Mouse (Mus musculus) ovary, adult 2 months (tissue): ENCODE results near the gene Elp5. TPM values are rescaled to one million over a fixed set of nuclear protein-coding genes. Genes with fewer than 3 reads are reported as not detected.

Experiments
- polyA plus RNA-seq: library from polyadenylated mRNA; depleted of rRNA; stranded (reverse); fragments of >200 nt; gene quantifications from 2 replicates; pipeline ENCODE4 v1.2.3, GENCODE M21; 2012; rRNA removed

Elp5 gene
- 60.0 and 74.1 TPM in 2 replicates for polyA plus RNA-seq

DNA sequence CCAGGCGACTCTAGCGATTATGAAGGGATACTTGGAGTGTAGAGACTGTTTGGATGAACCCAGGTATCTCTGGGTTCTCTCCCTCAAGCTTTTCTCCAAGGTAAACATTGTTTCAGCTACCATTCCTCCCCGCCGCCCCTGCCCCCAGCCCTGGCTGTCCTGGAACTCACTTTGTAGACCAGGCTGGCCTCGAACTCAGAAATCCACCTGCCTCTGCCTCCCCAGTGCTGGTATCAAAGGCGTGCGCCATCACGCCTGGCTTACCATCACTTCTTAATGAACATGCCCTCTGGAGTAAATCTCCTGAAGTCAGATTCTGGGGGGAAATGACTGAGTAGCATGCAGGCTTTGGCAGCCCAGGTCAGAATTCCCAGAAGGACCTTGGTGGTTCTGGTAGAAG, at the start of gene Elp5:
Elp5 (minus strand) TSS at position 293 of the 400 bp plus-strand sequence.

DNA sequence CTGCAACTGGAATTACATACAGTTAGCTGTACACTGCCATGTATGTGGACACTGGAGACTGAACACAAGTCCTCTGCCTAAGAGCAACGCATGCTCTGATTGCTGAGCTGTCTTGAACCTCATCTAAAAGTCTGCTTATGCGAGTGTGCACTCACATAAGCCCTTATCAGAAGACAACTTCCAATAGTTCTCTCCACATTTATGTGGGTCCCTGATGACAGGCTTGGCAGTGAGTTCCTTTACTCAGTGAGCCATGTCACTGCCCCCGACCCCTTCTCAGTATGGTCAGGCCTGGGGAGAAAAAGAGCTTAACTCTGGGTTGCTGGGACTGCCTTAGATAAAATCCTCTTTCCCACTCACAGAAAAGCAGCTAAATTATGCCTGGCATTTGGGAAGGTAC, 34.4 kb upstream of the Elp5 start, which contains the start of gene Dlg4:
Dlg4 (plus strand) TSS at position 274 of the 400 bp plus-strand sequence.

GRCm38 (mm10) chr11:70014880-70015558, 32.7 kb upstream of the Elp5 start, which contains the start of gene Acadvl:
Acadvl (minus strand) TSS chr11:70015411.

DNA sequence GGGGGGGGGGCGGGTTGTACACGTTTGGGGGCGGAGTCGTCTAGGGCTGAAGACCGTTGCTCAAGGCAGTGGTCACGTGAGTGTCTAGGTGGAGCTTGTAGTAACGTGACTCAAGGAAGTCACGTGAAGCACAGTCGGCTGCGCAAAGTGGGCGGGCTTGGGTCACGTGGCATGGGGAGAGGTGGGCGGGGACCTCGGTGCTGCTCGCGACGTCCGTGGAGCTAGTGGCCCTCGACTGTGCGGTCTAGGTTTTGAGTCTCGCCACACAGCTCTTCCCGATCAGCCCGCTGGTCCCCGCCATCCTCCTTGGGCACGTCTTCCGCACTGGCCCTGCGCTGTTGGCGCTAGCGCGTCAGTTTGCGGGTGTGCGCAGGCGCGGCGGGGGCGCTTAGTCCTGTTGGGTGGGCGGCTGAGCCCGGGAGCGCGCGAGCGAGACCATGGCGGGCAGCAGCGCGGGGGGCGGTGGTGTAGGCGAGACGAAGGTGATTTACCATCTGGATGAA, 18.1 kb upstream of the Elp5 start, which contains the start of gene Dvl2:
Dvl2 (plus strand) TSS at position 200 of the 503 bp plus-strand sequence.

DNA sequence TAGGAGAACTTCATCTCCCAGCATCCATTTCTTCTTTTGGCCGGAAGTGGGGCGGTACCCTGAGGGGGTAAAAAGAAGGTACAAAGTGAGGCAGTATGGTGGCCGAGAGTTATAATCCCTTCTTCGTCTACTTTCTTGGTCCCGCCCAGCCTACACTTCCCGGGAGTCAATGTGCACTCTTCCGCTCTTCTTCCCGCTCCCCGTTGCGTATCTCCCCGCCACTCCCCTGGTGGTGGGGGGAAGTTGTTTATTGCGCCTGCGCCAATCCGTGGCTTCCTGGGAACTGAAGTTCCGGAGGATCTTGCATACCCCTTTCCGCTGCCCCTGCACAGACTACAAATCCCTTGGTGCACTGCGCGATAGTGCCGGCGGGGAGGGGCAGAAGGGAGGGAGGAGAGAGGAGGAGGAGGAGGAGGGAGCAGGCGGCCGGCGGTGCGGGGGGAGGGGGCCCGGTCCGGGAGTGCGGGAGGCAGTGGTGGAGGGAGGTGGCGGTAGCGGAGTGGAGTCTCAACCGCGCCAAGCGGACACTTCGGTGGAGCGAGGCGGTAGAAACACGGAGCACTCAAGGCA, 13.2 kb upstream of the Elp5 start, which contains the start of gene Phf23:
Phf23 (plus strand) TSS at position 387 of the 570 bp plus-strand sequence.

GRCm38 (mm10) chr11:69990850-69991691, 8.8 kb upstream of the Elp5 start, which contains the start of gene Gabarap:
Gabarap (plus strand) TSS chr11:69991143.

GRCm38 (mm10) chr11:69981141-69981762, 1.1 kb downstream of the Elp5 start, which contains the start of gene Ctdnep1:
Ctdnep1 (plus strand) TSS chr11:69981156.

GRCm38 (mm10) chr11:69964650-69965270, 17.6 kb downstream of the Elp5 start, which contains the start of gene Cldn7:
Cldn7 (plus strand) TSS chr11:69964779.

GRCm38 (mm10) chr11:69948066-69948762, 34.1 kb downstream of the Elp5 start, which contains the start of gene Slc2a4:
Slc2a4 (minus strand) TSS chr11:69948188.

GRCm38 (mm10) chr11:69935137-69935879, 47.0 kb downstream of the Elp5 start, which contains the start of gene Ybx2:
Ybx2 (plus strand) TSS chr11:69935796.

DNA sequence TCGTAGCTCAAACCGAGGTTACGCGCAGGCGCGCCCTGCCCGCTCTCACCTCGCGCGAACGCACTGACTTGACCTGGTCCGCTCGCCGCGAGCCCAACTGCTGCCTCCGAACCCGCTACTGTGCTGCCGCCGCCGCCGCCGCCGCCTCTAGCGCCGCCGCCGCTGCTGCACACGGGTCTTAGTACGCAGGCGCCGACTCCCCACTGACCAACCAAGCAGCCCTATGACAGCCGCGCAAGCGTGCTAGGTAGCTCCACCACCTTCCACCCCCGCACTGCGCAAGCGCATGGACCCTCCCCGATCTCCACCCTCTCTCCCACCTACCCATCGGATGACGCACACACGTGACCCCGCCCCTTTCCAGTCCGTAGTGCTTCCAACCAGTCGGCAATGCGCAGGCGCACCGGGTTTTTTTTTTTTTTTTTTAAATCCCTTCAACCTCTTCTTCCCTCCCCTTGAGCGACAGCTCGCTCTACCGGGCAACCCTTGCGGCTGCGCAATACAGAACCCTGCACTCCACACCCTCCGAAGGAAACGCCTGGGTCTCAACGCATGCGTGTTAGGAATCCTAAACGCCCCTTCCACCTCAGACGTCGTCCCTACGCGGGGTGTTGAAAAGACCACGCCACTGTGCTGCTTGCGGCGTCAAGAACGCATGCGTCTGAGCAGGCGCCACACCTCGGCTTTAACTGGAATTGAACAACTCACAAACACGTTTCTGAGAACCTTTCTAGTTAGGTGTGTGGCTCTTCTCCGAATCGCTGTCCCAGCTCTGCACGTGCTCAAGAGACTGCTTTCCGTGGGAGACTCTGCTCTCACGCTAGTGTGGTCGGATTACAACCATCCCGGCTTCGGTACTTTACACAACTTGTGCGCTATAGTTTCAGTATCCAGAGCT, 61.0 kb downstream of the Elp5 start, which contains the start of gene Eif5a:
Eif5a (minus strand) TSS at position 845 of the 898 bp plus-strand sequence.

Other genes with a start within 250 kb of the Elp5 start
- 17.8 and 29.7 TPM in 2 replicates for gene Polr2a, start 223.9 kb downstream of the Elp5 start, polyA plus RNA-seq
- gene Slc35g3, start 220.5 kb downstream of the Elp5 start, polyA plus RNA-seq: 1.3 and 1.5 TPM in 2 replicates
- 48.6 and 69.0 TPM in 2 replicates for gene Zbtb4, start 216.6 kb downstream of the Elp5 start, polyA plus RNA-seq
- 9.5 and 12.9 TPM in 2 replicates for gene Chrnb1, start 186.6 kb downstream of the Elp5 start, polyA plus RNA-seq
- 7.8 and 8.5 TPM in 2 replicates for gene Fgf11, start 180.7 kb downstream of the Elp5 start, polyA plus RNA-seq
- 7.3 and 9.6 TPM in 2 replicates for gene Tmem102, start 176.9 kb downstream of the Elp5 start, polyA plus RNA-seq
- gene Gm39566, start 167.2 kb downstream of the Elp5 start, polyA plus RNA-seq: not detected in 2 replicates
- gene Spem2, start 164.1 kb downstream of the Elp5 start, polyA plus RNA-seq: not detected in 2 replicates
- 0.26 and 0.50 TPM in 2 replicates for gene Spem1, start 160.3 kb downstream of the Elp5 start, polyA plus RNA-seq
- 79.8 and 101 TPM in 2 replicates for gene Nlgn2, start 144.7 kb downstream of the Elp5 start, polyA plus RNA-seq
- 120 and 177 TPM in 2 replicates for gene Tmem256, start 144.0 kb downstream of the Elp5 start, polyA plus RNA-seq
- gene Plscr3, start 136.1 kb downstream of the Elp5 start, polyA plus RNA-seq: 145 and 168 TPM in 2 replicates
- gene Tnk1, start 123.8 kb downstream of the Elp5 start, polyA plus RNA-seq: 5.2 and 6.0 TPM in 2 replicates
- not detected in 2 replicates for gene Tmem95, start 104.5 kb downstream of the Elp5 start, polyA plus RNA-seq
- 9.6 and 10.4 TPM in 2 replicates for gene Kctd11, start 101.1 kb downstream of the Elp5 start, polyA plus RNA-seq
- gene Acap1, start 87.0 kb downstream of the Elp5 start, polyA plus RNA-seq: 1.4 and 1.8 TPM in 2 replicates
- 1.5 TPM in 2 replicates for gene 2810408A11Rik, start 81.5 kb downstream of the Elp5 start, polyA plus RNA-seq
- gene Neurl4, start 81.4 kb downstream of the Elp5 start, polyA plus RNA-seq: 67.0 and 76.7 TPM in 2 replicates
- gene Gps2, start 68.6 kb downstream of the Elp5 start, polyA plus RNA-seq: 83.1 and 141 TPM in 2 replicates
- gene Eif5a, start 60.6 kb downstream of the Elp5 start, polyA plus RNA-seq: 359 and 447 TPM in 2 replicates
- 21.2 and 30.0 TPM in 2 replicates for gene Ybx2, start 46.7 kb downstream of the Elp5 start, polyA plus RNA-seq
- gene Slc2a4, start 34.3 kb downstream of the Elp5 start, polyA plus RNA-seq: 51.0 and 53.2 TPM in 2 replicates
- 32.6 and 38.7 TPM in 2 replicates for gene Cldn7, start 17.7 kb downstream of the Elp5 start, polyA plus RNA-seq
- 99.3 and 120 TPM in 2 replicates for gene Ctdnep1, start 1.4 kb downstream of the Elp5 start, polyA plus RNA-seq
- 406 and 430 TPM in 2 replicates for gene Gabarap, start 8.6 kb upstream of the Elp5 start, polyA plus RNA-seq
- 18.6 and 19.8 TPM in 2 replicates for gene Phf23, start 13.3 kb upstream of the Elp5 start, polyA plus RNA-seq
- 30.5 and 32.6 TPM in 2 replicates for gene Dvl2, start 18.1 kb upstream of the Elp5 start, polyA plus RNA-seq
- gene Acadvl, start 32.9 kb upstream of the Elp5 start, polyA plus RNA-seq: 70.9 and 79.8 TPM in 2 replicates
- gene Dlg4, start 34.4 kb upstream of the Elp5 start, polyA plus RNA-seq: 35.0 and 35.2 TPM in 2 replicates
- 4.9 and 5.0 TPM in 2 replicates for gene Asgr1, start 71.6 kb upstream of the Elp5 start, polyA plus RNA-seq
- 2.4 and 2.6 TPM in 2 replicates for gene Asgr2, start 110.1 kb upstream of the Elp5 start, polyA plus RNA-seq
- gene Mgl2, start 147.8 kb upstream of the Elp5 start, polyA plus RNA-seq: 6.0 and 6.3 TPM in 2 replicates
- gene Clec10a, start 173.7 kb upstream of the Elp5 start, polyA plus RNA-seq: 6.2 and 8.4 TPM in 2 replicates
- gene Slc16a11, start 230.2 kb upstream of the Elp5 start, polyA plus RNA-seq: 33.1 and 52.2 TPM in 2 replicates
- 13.6 and 14.5 TPM in 2 replicates for gene Slc16a13, start 238.5 kb upstream of the Elp5 start, polyA plus RNA-seq
- 7.9 and 11.3 TPM in 2 replicates for gene Bcl6b, start 247.3 kb upstream of the Elp5 start, polyA plus RNA-seq